Mouse (Mus musculus) midbrain, embryonic 12.5 days (tissue): ENCODE measurements around the gene Ccdc162. TPM values are rescaled to one million over a fixed set of nuclear protein-coding genes. Genes with fewer than 3 reads are reported as not detected.

Experiments used
- ATAC-seq: fragments of 200-750 bp; cut with Nextera tagmentation; 2 replicates; pipeline ENCODE4 v1.8.0; 2017; ENCODE audit warnings: low read depth, moderate TSS enrichment, moderate library complexity; ENCODE audit not compliant: low FRiP score
- H3K27ac ChIP-seq: fragments of 300-500 bp; sonication (generic); replicated peaks from 2 replicates; pipeline ENCODE4 v1.5.1; 2016; ENCODE audit warnings: mild to moderate bottlenecking
- H3K27me3 ChIP-seq: fragments of 300-500 bp; sonication (generic); 2 replicates; pipeline ENCODE4 v1.6.1; 2016; ENCODE audit warnings: mild to moderate bottlenecking
- H3K36me3 ChIP-seq: fragments of 300-500 bp; sonication (generic); 2 replicates; pipeline ENCODE4 v1.6.1; 2016
- H3K4me1 ChIP-seq: fragments of 300-500 bp; sonication (generic); 2 replicates; pipeline ENCODE4 v1.6.1; 2016
- H3K4me2 ChIP-seq: fragments of 300-500 bp; sonication (generic); replicated peaks from 2 replicates; pipeline ENCODE4 v1.6.1; 2016; ENCODE audit warnings: mild to moderate bottlenecking, moderate library complexity
- H3K4me3 ChIP-seq: fragments of 300-500 bp; sonication (generic); 2 replicates; pipeline ENCODE4 v1.5.1; 2016; ENCODE audit warnings: mild to moderate bottlenecking
- H3K9ac ChIP-seq: fragments of 300-500 bp; sonication (generic); replicated peaks from 2 replicates; pipeline ENCODE4 v1.6.1; 2016; ENCODE audit warnings: mild to moderate bottlenecking, moderate library complexity
- H3K9me3 ChIP-seq: fragments of 300-500 bp; sonication (generic); 2 replicates; pipeline ENCODE4 v1.6.1; 2016; ENCODE audit warnings: mild to moderate bottlenecking
- WGBS: fragments of 180-500 bp; shearing (Covaris S2); methylation state at CpG from one replicate; pipeline ENCODE4 v1.1.7; 2016; 5-methylcytosine and 5-hydroxymethylcytosine counted together
- polyA plus RNA-seq: library from polyadenylated mRNA; unstranded; fragments of >200 nt; fragmentation: Nextera tagmentation; extraction: Ambion mirVana; gene quantifications from 2 replicates; pipeline ENCODE4 v1.2.1, GENCODE M21; 2016

Ccdc162 gene
- polyA plus RNA-seq, 1 experiment from 2014 or later: 0.38 TPM

GRCm38 (mm10) chr10:41568306-41568705 is 148.1 kb downstream of the Ccdc162 start:
- peaks cover 3% of the 10 kb centered on the region; the same call in 1 of the 2 replicates for H3K27me3 ChIP-seq
- H3K4me1 ChIP-seq: no peaks in the 10 kb centered on the region
- no peak overlapping the region for H3K4me2 ChIP-seq
- 48% methylated on average over 3 of the region's 3 CpGs for WGBS
- H3K27ac ChIP-seq: no peak overlapping the region
- no peaks in the 10 kb centered on the region for H3K9me3 ChIP-seq
- no peak overlapping the region for H3K4me3 ChIP-seq
- no peaks in the 10 kb centered on the region for H3K36me3 ChIP-seq
- no peak for ATAC-seq
- no peak overlapping the region for H3K9ac ChIP-seq

- Histone ChIP-seq H3K36me3 (no peaks in the 10 kb centered on the region), H3K9me3 (peaks cover 9% of the 10 kb centered on the region; the same call in 1 of the 2 replicates), H3K4me3 (no peak overlapping the region), H3K4me2 (no peak overlapping the region), H3K4me1 (no peaks in the 10 kb centered on the region), H3K27ac (no peak overlapping the region), H3K9ac (no peak overlapping the region), H3K27me3 (no peaks in the 10 kb centered on the region; the same call in 1 of the 2 replicates)
- ATAC-seq: no peak
- 33% methylated on average over 5 of the region's 5 CpGs for WGBS
These were observed 151.3 kb downstream of the Ccdc162 start for GRCm38 (mm10) chr10:41565141-41565540.

GRCm38 (mm10) chr10:41561701-41562395 is 154.6 kb downstream of the Ccdc162 start:
- no peak for ATAC-seq
- Histone ChIP-seq H3K27me3 (no peaks in the 10 kb centered on the region), H3K4me1 (no peaks in the 10 kb centered on the region), H3K4me3 (no peak overlapping the region), H3K9ac (no peak overlapping the region), H3K27ac (no peak overlapping the region), H3K9me3 (peaks cover 13% of the 10 kb centered on the region; the same call in 1 of the 2 replicates), H3K36me3 (no peaks in the 10 kb centered on the region), H3K4me2 (no peak overlapping the region)
- 89% methylated on average over 10 of the region's 10 CpGs for WGBS

GRCm38 (mm10) chr10:41558401-41558800 is 158.0 kb downstream of the Ccdc162 start:
- H3K4me2 ChIP-seq: no peak overlapping the region
- H3K27ac ChIP-seq: no peak overlapping the region
- H3K36me3 ChIP-seq: no peaks in the 10 kb centered on the region
- WGBS: 94% methylated on average over 1 of the region's 1 CpGs
- peaks cover 13% of the 10 kb centered on the region; the same call in 1 of the 2 replicates for H3K9me3 ChIP-seq
- no peak for ATAC-seq
- 0 out of 2 replicates have a peak, but pooled peaks cover 3% of the 10 kb centered on the region for H3K27me3 ChIP-seq
- H3K4me1 ChIP-seq: no peaks in the 10 kb centered on the region
- no peak overlapping the region for H3K4me3 ChIP-seq
- H3K9ac ChIP-seq: no peak overlapping the region

GRCm38 (mm10) chr10:41555081-41555480 is 161.4 kb downstream of the Ccdc162 start:
- H3K9me3 ChIP-seq: peaks cover 4% of the 10 kb centered on the region; the same call in 1 of the 2 replicates
- H3K27ac ChIP-seq: no peak overlapping the region
- ATAC-seq: no peak
- H3K4me2 ChIP-seq: no peak overlapping the region
- H3K36me3 ChIP-seq: no peaks in the 10 kb centered on the region
- peaks cover 11% of the 10 kb centered on the region for H3K27me3 ChIP-seq
- H3K4me1 ChIP-seq: peaks cover 9% of the 10 kb centered on the region; the same call in 1 of the 2 replicates
- WGBS: 87% methylated on average over 3 of the region's 3 CpGs
- H3K4me3 ChIP-seq: no peak overlapping the region
- H3K9ac ChIP-seq: no peak overlapping the region

GRCm38 (mm10) chr10:41553711-41554110 is 162.7 kb downstream of the Ccdc162 start:
- H3K9me3 ChIP-seq: peaks cover 7% of the 10 kb centered on the region
- 79% methylated on average over 4 of the region's 4 CpGs for WGBS
- H3K4me2 ChIP-seq: no peak overlapping the region
- no peak for ATAC-seq
- no peak overlapping the region for H3K9ac ChIP-seq
- no peak overlapping the region for H3K4me3 ChIP-seq
- H3K4me1 ChIP-seq: peaks cover 9% of the 10 kb centered on the region; the same call in 1 of the 2 replicates
- no peaks in the 10 kb centered on the region for H3K36me3 ChIP-seq
- H3K27me3 ChIP-seq: peaks cover 11% of the 10 kb centered on the region
- H3K27ac ChIP-seq: no peak overlapping the region

- Histone ChIP-seq H3K4me3 (no peak overlapping the region), H3K9me3 (peaks cover 7% of the 10 kb centered on the region), H3K9ac (no peak overlapping the region), H3K4me1 (peaks cover 9% of the 10 kb centered on the region; the same call in 1 of the 2 replicates), H3K36me3 (no peaks in the 10 kb centered on the region), H3K27ac (no peak overlapping the region), H3K4me2 (no peak overlapping the region), H3K27me3 (peaks cover 11% of the 10 kb centered on the region)
- 46% methylated on average over 14 of the region's 14 CpGs for WGBS
- no peak for ATAC-seq
These were observed 163.4 kb downstream of the Ccdc162 start for GRCm38 (mm10) chr10:41552847-41553589.

GRCm38 (mm10) chr10:41552319-41552718 is 164.1 kb downstream of the Ccdc162 start:
- Histone ChIP-seq H3K4me3 (no peak overlapping the region), H3K4me1 (peaks cover 9% of the 10 kb centered on the region; the same call in 1 of the 2 replicates), H3K4me2 (no peak overlapping the region), H3K9me3 (peaks cover 7% of the 10 kb centered on the region), H3K36me3 (no peaks in the 10 kb centered on the region), H3K9ac (no peak overlapping the region), H3K27me3 (peaks cover 11% of the 10 kb centered on the region), H3K27ac (no peak overlapping the region)
- ATAC-seq: no peak
- WGBS: 36% methylated on average over 3 of the region's 3 CpGs

GRCm38 (mm10) chr10:41550711-41551110 is 165.7 kb downstream of the Ccdc162 start:
- 81% methylated on average over 7 of the region's 7 CpGs for WGBS
- Histone ChIP-seq H3K4me2 (no peak overlapping the region), H3K36me3 (no peaks in the 10 kb centered on the region), H3K4me3 (no peak overlapping the region), H3K27ac (no peak overlapping the region), H3K27me3 (peaks cover 11% of the 10 kb centered on the region), H3K4me1 (peaks cover 9% of the 10 kb centered on the region; the same call in 1 of the 2 replicates), H3K9me3 (peaks cover 7% of the 10 kb centered on the region), H3K9ac (no peak overlapping the region)
- ATAC-seq: no peak

- 73% methylated on average over 13 of the region's 13 CpGs for WGBS
These were observed 169.9 kb downstream of the Ccdc162 start for GRCm38 (mm10) chr10:41546396-41547165.

GRCm38 (mm10) chr10:41545224-41545755 is 171.1 kb downstream of the Ccdc162 start:
- peaks cover 7% of the 10 kb centered on the region for H3K9me3 ChIP-seq
- no peak overlapping the region for H3K4me2 ChIP-seq
- peaks cover 20% of the 10 kb centered on the region for H3K27me3 ChIP-seq
- H3K9ac ChIP-seq: no peak overlapping the region
- H3K36me3 ChIP-seq: no peaks in the 10 kb centered on the region
- 59% methylated on average over 7 of the region's 7 CpGs for WGBS
- H3K27ac ChIP-seq: no peak overlapping the region
- H3K4me3 ChIP-seq: no peak overlapping the region
- peaks cover 13% of the 10 kb centered on the region for H3K4me1 ChIP-seq
- no peak for ATAC-seq

More at GRCm38 (mm10) chr10:41546396-41547165, 169.9 kb downstream of the Ccdc162 start:
- no peak overlapping the region for H3K9ac ChIP-seq
- H3K9me3 ChIP-seq: peaks cover 7% of the 10 kb centered on the region
- no peak for ATAC-seq
- H3K4me2 ChIP-seq: no peak overlapping the region
- H3K27ac ChIP-seq: no peak overlapping the region
- H3K4me3 ChIP-seq: no peak overlapping the region
- H3K36me3 ChIP-seq: no peaks in the 10 kb centered on the region
- peaks cover 12% of the 10 kb centered on the region for H3K27me3 ChIP-seq
- peaks cover 13% of the 10 kb centered on the region for H3K4me1 ChIP-seq
